Mouse (Mus musculus) c-Kit-positive CD71-negative TER-119-negative erythroid progenitor cells, embryonic 14.5 days (primary cell): ENCODE results near the gene Itpripl2.

ENCODE experiments used
- DNase-seq: peaks from one replicate; pipeline ENCODE4 v3.0.0-alpha.2; 2013; ENCODE audit warnings: low read depth

The Itpripl2 gene

DNA sequence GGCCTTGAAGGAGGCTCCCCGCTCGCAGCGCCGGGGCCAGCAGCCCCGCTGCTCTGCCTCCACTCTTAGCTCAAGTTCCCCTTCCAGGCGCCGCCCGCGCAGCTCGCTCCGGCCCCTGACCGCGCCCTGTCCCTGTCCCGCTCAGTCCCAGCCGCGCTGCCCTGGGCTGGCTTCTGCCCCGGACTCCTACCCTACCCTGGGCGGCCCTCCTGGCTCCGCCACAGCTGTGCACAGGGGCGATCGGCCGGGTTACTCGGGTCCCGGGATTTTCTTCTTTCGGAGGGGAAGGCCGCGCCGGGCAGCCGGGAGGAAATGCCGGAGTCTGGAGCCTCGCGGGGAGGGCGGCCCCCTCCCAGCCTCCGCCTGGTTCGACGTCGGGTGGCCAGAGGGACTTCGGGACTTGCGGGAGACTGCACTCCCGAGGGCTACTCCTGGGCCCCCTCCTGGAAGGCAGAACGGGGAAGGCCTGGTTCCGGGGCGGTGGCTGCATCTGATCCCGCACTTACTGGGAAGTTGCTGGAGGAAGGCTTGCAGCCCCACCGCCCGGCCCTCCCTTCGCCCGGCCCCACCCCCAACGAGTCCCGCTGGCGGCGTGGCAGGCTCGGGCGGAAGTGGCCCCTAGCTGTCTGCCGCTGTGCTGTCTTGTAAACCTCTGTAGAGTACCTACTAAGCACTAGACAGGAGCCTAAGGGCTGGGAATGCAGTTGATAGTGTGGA lies at the start of gene Itpripl2:
Itpripl2 (minus strand) TSS at position 545 of the 717 bp plus-strand sequence.
- peak; percentile 41 for DNase-seq

DNA sequence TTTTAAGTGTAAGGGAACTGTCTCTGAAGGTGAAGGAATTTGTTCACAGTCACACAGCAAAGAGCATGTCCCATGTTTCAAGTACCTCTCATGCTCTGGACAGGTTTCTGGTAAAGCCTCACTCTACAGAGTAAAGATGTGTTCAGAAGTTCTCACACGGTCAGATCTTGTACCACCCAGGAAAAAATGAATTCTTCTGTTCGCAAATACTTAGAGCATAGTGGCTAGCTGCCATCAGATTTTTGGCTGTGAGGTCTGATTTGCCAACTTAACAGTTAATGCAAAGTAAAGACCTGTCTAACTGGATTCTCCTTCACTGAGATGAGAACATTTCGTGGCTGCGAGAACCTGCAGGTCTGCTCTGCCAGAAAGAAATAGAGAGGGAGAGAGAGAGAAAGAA lies 43.3 kb upstream of the Itpripl2 start:
- no peak for DNase-seq

- no peak for DNase-seq
These were observed 42.6 kb upstream of the Itpripl2 start for GRCm38 (mm10) chr7:118534326-118534725.

- peak; percentile 99 for DNase-seq
These were observed 41.4 kb upstream of the Itpripl2 start, which contains the start of gene Coq7 for GRCm38 (mm10) chr7:118533178-118533578. Coq7 (minus strand) TSS chr7:118533356.

DNA sequence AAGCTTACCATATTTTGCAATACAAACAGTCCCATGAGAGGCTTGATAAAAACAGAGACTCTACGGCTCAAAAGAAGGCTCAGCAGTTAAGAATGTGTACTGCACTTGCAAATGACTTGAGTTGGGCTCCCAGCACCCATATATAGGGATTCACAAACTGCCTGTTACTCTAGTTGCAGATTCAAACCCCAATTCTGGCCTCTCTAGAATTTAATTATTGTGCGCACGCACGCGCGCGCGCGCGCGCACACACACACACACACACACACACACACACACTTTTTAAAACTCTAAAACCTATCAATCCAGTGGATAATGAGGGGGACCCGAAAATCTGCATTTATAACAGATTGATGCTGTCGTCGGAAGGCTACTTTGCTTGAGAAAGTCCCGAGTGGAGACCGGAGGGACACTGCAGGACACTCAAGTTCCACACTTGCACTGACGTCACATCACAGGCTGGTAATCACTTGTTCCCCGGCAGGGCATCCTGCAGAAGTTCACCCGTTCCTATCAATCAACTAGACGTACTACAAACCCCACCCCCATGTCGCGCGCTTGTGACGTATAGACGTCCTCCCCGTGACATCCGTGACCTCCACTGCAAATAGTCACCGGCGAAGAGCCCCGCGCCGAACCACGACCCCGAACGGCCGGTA lies 40.9 kb upstream of the Itpripl2 start:
- DNase-seq: peak; percentile 95

DNA sequence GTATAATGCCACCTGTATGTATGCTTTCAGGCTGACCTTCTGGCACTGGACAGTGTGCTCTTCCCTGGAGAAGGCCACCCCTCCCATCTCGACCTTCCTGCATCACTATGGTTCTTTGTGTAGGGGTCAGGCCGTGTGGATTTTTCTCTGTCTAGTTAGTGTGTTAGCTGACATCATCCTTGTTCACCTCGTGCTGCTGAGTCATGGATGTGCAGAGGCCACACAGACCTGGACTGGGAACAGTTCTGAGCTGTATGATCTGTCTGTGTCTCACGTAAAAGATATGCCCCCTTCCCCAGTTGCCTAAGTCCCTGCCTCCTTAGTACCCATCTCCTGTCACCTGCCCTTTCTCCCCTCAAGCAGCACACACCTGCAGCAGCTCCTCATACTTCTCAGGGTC lies 35.2 kb upstream of the Itpripl2 start:
- DNase-seq: no peak

GRCm38 (mm10) chr7:118522077-118522476 lies 30.3 kb upstream of the Itpripl2 start:
- no peak for DNase-seq

DNA sequence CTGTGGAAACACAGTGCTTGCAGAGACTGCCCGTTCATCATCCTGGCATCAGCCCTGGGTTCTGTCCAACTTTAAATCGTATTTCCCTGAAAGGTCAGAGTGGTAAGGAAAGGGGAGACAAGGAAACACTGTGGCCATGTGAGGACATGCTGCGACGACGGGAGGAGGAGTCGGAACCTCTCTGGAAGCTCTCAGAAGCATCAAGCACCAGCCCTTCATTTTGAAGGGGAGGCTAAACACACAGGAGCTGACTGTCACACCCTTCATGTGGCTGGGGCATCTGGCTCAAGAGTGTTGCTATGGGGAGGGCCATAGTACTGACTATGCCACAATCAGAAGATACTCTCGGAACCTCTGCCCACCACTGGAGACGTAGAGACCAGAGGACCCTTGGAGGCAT lies 27.9 kb upstream of the Itpripl2 start:
- no peak for DNase-seq

- DNase-seq: peak; percentile 37
These were observed 26.9 kb upstream of the Itpripl2 start for GRCm38 (mm10) chr7:118518687-118519086.

DNA sequence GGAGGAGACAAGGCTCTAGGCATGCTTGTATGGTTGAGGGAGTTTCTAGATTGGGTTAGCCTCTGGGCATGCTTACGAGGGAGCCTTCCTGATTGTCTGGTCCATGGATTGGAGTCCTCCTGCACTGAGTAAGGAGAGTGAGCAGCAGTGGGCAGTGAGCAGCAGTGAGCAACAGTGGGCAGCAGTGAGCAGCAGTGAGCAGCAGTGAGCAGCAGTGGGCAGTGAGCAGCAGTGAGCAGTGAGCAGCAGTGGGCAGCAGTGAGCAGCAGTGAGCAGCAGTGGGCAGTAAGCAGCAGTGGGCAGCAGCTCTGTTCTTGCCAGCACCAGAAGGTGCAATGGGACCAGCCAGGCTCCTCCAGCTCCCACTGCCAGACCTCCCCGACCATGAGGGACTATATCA lies 26.0 kb upstream of the Itpripl2 start:
- no peak for DNase-seq

DNA sequence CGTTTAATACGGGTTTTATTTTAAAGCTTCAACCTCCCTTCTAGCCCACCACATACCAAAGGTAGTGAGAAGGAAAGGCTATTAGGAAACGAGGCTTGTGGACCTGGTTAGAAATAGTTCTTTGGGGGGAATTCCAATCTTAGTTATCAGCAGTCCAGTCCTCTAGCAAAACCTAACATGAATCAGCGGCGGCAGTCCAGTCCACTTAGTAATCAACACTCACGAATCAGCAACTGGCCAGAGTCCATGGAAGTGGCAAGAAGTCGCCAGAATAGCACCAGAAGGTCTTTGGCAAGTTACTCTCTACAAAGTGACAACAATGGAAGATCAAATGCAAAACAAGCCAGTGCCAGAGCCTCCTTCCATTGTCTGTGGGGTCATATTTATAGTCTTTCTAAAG lies 16.8 kb upstream of the Itpripl2 start:
- DNase-seq: no peak

DNA sequence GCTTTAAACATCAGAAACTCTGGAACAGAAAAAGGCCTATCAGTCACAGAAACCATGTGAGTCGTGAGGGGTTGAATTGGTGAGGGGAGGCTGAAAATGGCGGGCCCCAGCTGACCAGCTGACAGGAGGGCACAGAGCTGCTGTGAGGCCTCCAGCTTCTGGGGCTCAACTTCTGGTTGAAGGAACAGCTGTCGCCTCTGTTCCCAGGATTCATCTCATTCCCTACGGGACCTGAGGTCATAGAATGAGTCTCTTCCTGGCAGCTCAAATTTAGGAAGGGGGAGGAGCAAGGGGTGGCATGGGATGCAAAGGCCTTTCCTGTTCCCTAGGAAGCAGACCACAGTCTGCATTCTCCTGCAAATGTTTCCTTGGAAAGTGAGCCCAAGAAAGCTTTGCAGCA lies 12.1 kb upstream of the Itpripl2 start:
- DNase-seq: no peak

DNA sequence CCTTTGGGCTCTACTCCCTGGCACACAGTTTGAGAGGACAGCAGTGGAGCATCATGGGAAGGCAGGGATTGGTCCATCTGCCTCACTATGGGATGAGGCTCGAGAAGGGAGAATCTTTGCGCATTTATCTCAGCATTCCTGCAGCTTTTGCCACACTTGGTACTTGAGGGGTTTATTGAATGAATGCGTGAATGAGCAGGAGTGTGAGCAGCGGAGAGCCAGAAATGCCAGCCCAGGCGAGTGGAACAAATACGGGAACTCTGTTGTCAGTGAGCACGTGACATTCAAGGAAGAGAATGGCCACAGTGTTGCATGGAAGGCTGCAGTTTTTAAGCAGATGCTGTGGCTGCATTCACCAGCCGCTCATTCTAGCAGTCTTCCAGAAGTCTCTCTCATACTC lies 10.6 kb upstream of the Itpripl2 start:
- no peak for DNase-seq

DNA sequence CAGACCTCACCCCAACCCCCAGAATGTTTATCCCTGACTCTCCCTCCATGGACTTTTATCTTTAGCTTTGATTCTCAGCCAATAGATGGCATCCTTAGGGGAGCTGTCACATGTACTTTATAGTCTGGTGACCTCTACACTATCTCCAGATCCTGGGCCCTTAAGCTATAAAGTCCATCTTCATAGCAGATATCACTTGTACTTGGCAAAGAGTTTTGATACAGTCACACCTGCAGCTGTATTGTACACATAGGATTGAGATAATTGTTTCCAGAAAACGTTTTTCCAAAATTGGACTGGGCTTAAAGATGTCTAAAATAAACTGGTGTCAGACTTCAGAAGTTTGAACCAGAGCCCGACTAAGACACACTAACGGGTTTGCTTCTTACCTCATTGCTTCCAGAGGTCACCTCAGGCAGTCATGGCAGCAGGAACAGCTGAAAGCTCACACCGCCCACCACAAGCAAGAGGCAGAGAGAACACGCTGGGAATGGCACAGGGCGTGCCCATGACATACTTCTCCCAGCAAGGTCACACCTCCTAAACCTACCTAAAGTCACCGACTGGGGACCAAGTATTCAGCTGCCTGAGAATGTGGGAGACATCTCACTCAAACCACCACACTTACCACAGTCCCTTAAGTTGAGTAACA lies 8.1 kb upstream of the Itpripl2 start:
- no peak for DNase-seq

DNA sequence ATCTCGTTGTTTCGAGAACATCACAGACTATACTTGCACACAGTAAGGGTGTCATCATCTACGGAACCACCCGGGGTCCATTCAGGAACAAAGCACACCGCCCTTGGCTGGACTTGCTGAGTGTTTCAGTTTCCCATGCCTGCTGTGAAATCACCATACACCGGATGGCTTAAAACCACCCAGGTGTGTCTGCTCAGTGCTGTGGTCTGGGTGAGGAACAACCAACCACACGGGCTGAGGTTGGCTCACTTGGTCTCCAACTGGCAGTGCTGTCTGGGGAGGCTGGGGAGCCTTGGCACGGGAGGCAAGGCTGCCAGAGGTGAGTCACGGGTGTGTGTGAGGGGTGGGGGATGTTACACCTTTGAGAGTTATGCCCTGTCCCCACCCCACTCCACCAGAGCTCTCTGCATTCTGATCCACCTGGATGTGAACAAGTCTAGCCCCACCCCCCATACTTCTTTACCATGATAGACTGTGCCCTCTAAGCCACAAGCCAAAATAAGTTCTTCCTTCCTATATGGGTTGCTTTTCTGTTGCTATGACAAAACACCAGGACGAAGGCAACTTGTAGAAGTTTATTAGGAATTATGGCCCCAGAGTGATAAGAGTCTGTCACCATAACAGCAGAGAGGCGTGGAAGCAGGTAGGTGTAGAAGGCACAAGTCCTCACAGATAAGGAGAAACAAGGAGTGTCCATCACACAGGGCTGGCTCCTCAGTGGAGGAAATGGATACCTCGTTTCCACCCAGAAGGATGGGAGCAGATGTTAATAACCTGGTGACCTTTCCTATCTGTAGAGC lies 7.4 kb upstream of the Itpripl2 start:
- DNase-seq: no peak

DNA sequence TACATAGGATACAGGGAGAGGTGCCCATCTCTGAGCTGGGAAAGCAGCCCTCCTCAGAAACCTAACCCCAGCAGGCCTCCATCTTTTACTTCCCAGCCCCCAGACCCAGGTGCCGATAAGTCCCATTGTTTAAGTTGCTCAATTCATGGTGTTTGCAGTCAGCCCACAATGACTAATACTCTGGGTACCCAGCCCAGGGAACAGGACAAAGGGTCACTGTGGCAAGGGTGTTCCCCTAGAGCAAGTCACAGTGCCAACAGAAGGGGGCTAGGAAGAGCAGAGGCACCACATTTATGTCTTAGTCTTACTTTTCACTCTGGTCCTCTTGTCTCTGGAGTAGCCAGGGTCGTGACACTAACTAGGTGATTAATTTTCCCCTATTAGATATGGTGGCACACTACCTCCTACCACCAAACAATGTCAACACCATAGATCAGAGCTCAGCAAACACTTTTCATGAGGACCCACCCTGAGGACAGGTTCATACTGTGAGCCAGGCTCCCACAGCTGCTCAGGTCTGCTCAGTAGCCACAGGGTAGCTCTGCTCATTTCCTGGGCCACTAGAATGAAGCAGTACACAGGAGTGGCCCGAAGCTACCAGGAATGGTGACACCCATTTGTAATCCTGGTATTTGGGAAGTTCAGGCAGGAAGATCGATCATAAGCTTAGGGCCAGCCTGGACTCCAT lies 3.3 kb upstream of the Itpripl2 start:
- no peak for DNase-seq

- DNase-seq: no peak
These were observed 2.1 kb upstream of the Itpripl2 start for GRCm38 (mm10) chr7:118493892-118494291.

DNA sequence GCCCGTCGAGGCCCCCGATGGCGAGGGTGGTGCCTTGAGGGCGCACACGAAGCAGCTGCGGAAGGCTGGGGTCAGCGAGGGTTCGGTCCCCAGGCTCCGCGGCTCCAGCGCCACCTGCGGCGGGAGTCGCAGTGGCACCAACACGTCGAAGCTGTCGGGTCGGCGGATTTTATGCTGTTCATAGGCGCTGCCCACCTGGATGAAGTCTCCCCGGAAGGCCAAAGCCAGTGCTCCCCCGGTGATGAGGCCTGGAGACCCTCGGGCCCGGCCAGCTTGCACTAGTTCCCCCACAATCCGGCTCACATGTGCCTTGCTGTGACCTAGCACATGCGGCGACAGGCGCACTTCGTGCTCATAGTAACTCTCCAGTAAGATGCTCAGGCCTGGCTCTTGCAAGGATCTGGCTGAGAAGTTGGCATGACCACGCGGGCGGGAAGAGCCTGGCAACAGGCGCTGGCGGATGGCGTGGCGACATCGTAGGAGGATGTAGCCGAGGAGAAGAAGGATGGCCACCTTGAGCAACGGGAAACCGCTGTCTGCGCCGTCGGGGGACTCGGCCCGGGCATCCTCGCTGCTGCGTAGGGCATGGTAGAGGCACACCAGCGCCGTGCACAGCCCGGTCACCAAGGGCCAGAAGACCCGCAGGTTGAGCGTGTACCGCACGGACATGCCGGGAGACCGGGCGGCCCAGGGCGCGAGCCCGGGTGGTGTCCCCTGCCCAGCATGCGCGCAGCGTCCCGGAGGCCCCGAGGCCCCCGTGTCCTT lies 927 bp downstream of the Itpripl2 start:
- no peak for DNase-seq

DNA sequence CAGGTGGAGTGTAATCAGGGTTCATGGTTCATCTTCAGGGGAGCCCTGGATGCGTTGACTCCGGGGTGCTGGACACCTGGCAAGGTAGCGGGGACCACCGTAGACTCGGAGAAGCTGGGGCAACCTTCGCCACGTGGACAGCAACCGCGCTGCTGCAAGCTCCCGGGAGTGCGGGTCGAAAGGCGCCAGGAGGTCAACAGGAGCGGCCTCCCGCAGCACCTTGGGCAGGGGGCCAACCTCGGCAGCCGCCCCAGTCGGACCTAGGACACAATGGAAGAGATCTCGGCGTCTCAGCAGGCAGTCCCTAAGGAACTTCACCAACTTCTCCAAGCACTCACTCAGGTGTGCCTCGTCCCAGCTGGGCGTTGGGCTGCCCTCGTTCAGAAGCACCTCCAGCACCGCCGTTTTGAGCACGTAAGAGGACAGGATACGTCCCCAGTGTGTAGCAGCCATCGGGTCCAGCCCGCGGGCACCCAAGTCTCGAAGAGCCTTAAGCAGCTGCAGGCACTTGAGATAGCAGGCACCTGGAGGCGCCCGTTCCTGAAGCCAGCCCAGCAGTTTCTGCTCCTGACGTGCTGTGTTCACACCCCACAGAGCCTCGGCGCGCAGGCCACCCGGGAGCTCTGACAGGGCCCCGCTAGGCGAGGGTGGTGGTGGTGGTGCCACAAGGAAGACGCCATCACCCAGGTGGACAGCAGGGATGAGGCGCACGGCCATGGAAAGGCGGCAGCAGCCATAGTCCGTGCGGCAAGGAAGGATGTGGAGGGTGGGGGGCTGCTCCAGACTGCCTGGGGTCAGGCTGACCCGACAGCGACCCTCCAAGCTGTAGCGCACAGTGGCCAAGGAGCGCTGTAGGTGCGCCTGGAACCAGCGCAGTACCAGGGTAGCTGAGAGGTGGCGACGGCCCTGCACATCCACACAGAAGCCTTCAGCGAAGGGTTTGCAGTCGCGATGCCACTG lies 1.8 kb downstream of the Itpripl2 start:
- no peak for DNase-seq
